Mouse (Mus musculus) neural tube, embryonic 11.5 days (tissue): ENCODE data around the gene Ninl. TPM values are rescaled to one million over a fixed set of nuclear protein-coding genes. Genes with fewer than 3 reads are reported as not detected.

Experiments used
- ATAC-seq: fragments of 200-750 bp; cut with Nextera tagmentation; 2 replicates; pipeline ENCODE4 v1.8.0; 2017; ENCODE audit warnings: moderate number of reproducible peaks, mild to moderate bottlenecking, moderate TSS enrichment, moderate library complexity; ENCODE audit not compliant: insufficient read depth, low FRiP score, low TSS enrichment
- DNase-seq: peaks from one replicate; pipeline ENCODE4 v3.0.0-alpha.2; 2015; ENCODE audit warnings: low spot score
- H3K27ac ChIP-seq: fragments of 300-500 bp; sonication (generic); 2 replicates; pipeline ENCODE4 v1.5.1; 2014; ENCODE audit warnings: low read depth, mild to moderate bottlenecking, low read length
- H3K27me3 ChIP-seq: fragments of 300-500 bp; sonication (generic); 2 replicates; pipeline ENCODE4 v1.6.1; 2014; ENCODE audit warnings: mild to moderate bottlenecking, low read length, mixed read lengths; ENCODE audit not compliant: control insufficient read depth, insufficient read depth
- H3K36me3 ChIP-seq: fragments of 300-500 bp; sonication (generic); 2 replicates; pipeline ENCODE4 v1.6.1; 2014; ENCODE audit warnings: mild to moderate bottlenecking, low read length, moderate library complexity, mixed read lengths; ENCODE audit not compliant: control insufficient read depth, insufficient read depth
- H3K4me1 ChIP-seq: fragments of 300-500 bp; sonication (generic); 2 replicates; pipeline ENCODE4 v1.6.1; 2014; ENCODE audit warnings: low read length, mixed read lengths; ENCODE audit not compliant: control insufficient read depth, insufficient read depth
- H3K4me2 ChIP-seq: fragments of 300-500 bp; sonication (generic); 2 replicates; pipeline ENCODE4 v1.6.1; 2014; ENCODE audit warnings: low read depth, mild to moderate bottlenecking, moderate library complexity
- H3K4me3 ChIP-seq: fragments of 300-500 bp; sonication (generic); 2 replicates; pipeline ENCODE4 v1.5.1; 2014; ENCODE audit warnings: low read depth, low read length
- H3K9ac ChIP-seq: fragments of 300-500 bp; sonication (generic); 2 replicates; pipeline ENCODE4 v1.6.1; 2014; ENCODE audit warnings: mild to moderate bottlenecking, low read length
- H3K9me3 ChIP-seq: fragments of 300-500 bp; sonication (generic); 2 replicates; pipeline ENCODE4 v1.6.1; 2016; ENCODE audit warnings: low read length; ENCODE audit not compliant: control insufficient read depth
- WGBS: fragments of 180-500 bp; shearing (Covaris S2); extraction: QIAGEN DNeasy Blood & Tissue Kit; methylation state at CpG from one replicate; pipeline ENCODE4 v1.1.7; 2014; 5-methylcytosine and 5-hydroxymethylcytosine counted together
- polyA plus RNA-seq: library from polyadenylated mRNA; unstranded; fragments of >200 nt; fragmentation: Nextera tagmentation; extraction: Ambion mirVana; gene quantifications from 2 replicates; pipeline ENCODE4 v1.2.1, GENCODE M21; 2014

Gene Ninl
- 12.2 and 14.2 TPM in 2 replicates for polyA plus RNA-seq

GRCm38 (mm10) chr2:151039232-151039695 lies at the start of gene Ninl, which contains the start of gene Nanp:
Gene Ninl (minus strand): TSS chr2:151039382.
Gene Nanp (minus strand): TSS chr2:151039398.
- Histone ChIP-seq H3K4me2 (peak within 1 kb of the TSS; percentile 76), H3K4me1 (peaks cover 5% of the 10 kb centered on the region; the same call in 1 of the 2 replicates), H3K9me3 (no peaks in the 10 kb centered on the region), H3K4me3 (peak within 1 kb of the TSS; percentile 88), H3K36me3 (no peaks in the 10 kb centered on the region), H3K27ac (peak within 1 kb of the TSS; percentile 68; the same call in 1 of the 2 replicates), H3K27me3 (no peaks in the 10 kb centered on the region), H3K9ac (peak within 1 kb of the TSS; percentile 97)
- ATAC-seq (peak; percentile 95), DNase-seq (peak; percentile 95)
- 1% methylated on average over 31 of the region's 34 CpGs for WGBS

DNA sequence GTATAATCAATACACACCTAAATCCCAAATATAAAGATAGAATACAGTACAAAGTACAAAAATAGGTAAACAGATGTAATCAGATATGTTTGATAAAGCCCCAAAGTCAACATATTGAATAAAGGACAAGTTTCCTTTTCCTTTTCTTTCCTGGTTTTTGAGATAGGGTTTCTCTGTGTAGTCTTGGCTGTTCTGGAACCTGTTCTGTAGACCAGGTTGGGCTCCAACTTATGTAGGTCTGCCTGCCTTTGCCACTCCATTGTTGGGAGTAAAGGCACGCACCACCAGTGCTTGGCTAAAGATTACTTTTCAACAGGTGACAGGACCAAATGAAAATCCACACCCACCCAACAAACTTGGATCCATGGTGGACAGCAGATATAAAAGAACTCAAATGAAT lies 17.5 kb upstream of the Ninl start:
- H3K27me3 ChIP-seq, result no peaks in the 10 kb centered on the region
- H3K9ac ChIP-seq, result no peak overlapping the region
- H3K9me3 ChIP-seq, result no peaks in the 10 kb centered on the region; the same call in 1 of the 2 replicates
- DNase-seq (no peak), ATAC-seq (no peak)
- H3K36me3 ChIP-seq, result no peaks in the 10 kb centered on the region
- H3K4me2 ChIP-seq, result no peak overlapping the region
- no peak overlapping the region for H3K27ac ChIP-seq
- no peaks in the 10 kb centered on the region for H3K4me1 ChIP-seq
- H3K4me3 ChIP-seq, result no peak overlapping the region
- 89% methylated on average over 1 of the region's 1 CpGs for WGBS

- ATAC-seq, result no peak
- 85% methylated on average over 1 of the region's 1 CpGs for WGBS
- Histone ChIP-seq H3K4me1 (peaks cover 5% of the 10 kb centered on the region; the same call in 1 of the 2 replicates), H3K9me3 (no peaks in the 10 kb centered on the region), H3K36me3 (no peaks in the 10 kb centered on the region), H3K27ac (no peak overlapping the region), H3K4me3 (no peak overlapping the region), H3K4me2 (no peak overlapping the region), H3K27me3 (no peaks in the 10 kb centered on the region), H3K9ac (no peak overlapping the region)
- no peak for DNase-seq
These were observed 1.2 kb upstream of the Ninl start for GRCm38 (mm10) chr2:151040411-151040810.

DNA sequence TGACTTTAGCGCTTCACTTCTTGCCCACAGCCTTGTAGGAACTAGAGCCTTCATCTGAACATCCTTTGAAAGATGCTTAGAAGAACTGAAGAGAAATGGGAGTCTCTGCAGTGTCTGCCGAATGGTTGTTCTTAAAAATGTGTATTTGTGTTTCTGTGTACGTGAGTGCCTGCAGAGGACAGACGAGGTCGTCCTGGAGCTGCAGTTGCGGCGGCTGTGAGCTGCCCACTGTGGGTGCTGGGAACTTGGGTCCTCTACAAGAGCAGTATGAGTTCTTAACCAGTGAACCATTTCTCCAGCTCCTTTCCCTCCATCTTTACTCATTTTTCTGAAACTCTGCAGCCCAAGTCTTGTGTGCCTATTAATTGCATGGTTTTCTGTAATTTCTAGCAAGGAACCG lies 544 bp upstream of the Ninl start:
- H3K4me3 ChIP-seq, result peak overlapping the region; percentile 88
- peaks cover 5% of the 10 kb centered on the region; the same call in 1 of the 2 replicates for H3K4me1 ChIP-seq
- peak overlapping the region; percentile 76 for H3K4me2 ChIP-seq
- WGBS, result 43% methylated on average over 8 of the region's 8 CpGs
- DNase-seq, result no peak
- H3K36me3 ChIP-seq, result no peaks in the 10 kb centered on the region
- ATAC-seq, result peak; percentile 22; the same call in 1 of the 2 replicates
- no peaks in the 10 kb centered on the region for H3K9me3 ChIP-seq
- H3K27ac ChIP-seq, result no peak overlapping the region
- peak overlapping the region; percentile 97 for H3K9ac ChIP-seq
- H3K27me3 ChIP-seq, result no peaks in the 10 kb centered on the region

DNA sequence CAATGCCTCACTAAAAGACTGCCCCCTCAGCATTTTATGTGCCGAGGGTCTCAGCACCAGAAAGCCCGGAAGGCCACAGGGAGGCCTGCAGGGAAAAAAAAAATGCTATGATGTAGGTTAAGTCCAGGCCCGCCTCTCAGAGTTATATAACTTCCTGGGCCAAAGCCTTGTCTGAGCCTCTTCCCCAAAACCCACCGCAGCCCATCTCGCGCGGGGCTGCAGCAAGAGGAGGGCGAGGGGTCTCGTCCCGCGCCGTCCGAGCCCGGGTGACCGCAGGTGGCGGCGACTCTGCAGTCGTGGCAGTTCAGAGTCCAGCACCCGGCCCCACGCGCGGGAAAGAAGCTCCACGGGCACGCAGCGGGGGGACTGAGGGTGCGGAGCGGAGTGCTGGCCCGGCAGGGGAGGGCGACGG lies 365 bp downstream of the Ninl start:
- ATAC-seq, result peak; percentile 70; the same call in 1 of the 2 replicates
- DNase-seq, result peak; percentile 57
- Histone ChIP-seq H3K4me3 (peak overlapping the region; percentile 88), H3K36me3 (no peaks in the 10 kb centered on the region), H3K27ac (peak overlapping the region; percentile 68; the same call in 1 of the 2 replicates), H3K27me3 (no peaks in the 10 kb centered on the region), H3K4me1 (peaks cover 5% of the 10 kb centered on the region; the same call in 1 of the 2 replicates), H3K9ac (peak overlapping the region; percentile 97), H3K9me3 (no peaks in the 10 kb centered on the region), H3K4me2 (peak overlapping the region; percentile 76)
- 0% methylated on average over 30 of the region's 30 CpGs for WGBS

DNA sequence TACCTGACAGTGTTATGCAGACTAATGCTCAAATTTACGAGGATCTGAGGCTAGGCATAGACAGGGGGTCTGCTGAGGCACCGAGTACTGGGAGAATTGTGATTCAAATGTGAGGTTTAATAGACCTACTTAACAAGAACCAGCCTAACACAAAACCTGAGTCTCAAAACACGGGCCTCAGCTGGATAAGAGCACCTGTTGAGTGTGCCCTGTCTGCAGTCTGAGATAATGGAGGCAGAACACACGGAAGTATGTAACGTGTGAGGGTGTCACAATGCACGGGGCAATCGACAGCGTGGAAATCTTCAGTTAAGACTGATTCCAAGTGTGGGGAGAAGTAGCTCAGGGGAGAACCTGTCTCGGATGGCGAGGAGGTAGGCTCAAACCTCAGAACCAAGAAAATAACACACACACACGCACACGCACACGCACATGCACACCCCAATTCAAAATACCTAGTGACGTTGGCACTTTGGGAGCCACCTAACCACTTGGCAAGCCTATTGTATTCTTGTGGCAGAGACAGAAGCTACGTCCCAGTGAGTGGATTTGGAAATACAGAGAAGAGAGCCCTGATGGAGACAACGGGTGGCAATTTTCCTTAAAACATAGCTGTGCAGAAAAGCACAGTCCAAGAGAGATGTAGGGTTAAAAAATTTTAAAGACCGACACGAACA lies 1.2 kb downstream of the Ninl start:
- no peak overlapping the region for H3K27ac ChIP-seq
- DNase-seq, result peak; percentile 18
- 67% methylated on average over 18 of the region's 18 CpGs for WGBS
- peak overlapping the region; percentile 88 for H3K4me3 ChIP-seq
- H3K4me2 ChIP-seq, result peak overlapping the region; percentile 76
- no peaks in the 10 kb centered on the region for H3K27me3 ChIP-seq
- peak overlapping the region; percentile 97 for H3K9ac ChIP-seq
- peaks cover 5% of the 10 kb centered on the region; the same call in 1 of the 2 replicates for H3K4me1 ChIP-seq
- no peaks in the 10 kb centered on the region for H3K36me3 ChIP-seq
- no peak for ATAC-seq
- no peaks in the 10 kb centered on the region for H3K9me3 ChIP-seq

GRCm38 (mm10) chr2:151037292-151037691 lies 1.9 kb downstream of the Ninl start:
- H3K4me3 ChIP-seq, result no peak overlapping the region
- no peaks in the 10 kb centered on the region for H3K27me3 ChIP-seq
- peaks cover 5% of the 10 kb centered on the region; the same call in 1 of the 2 replicates for H3K4me1 ChIP-seq
- DNase-seq (no peak), ATAC-seq (no peak)
- no peak overlapping the region; the same call in 1 of the 2 replicates for H3K4me2 ChIP-seq
- no peaks in the 10 kb centered on the region for H3K9me3 ChIP-seq
- H3K36me3 ChIP-seq, result no peaks in the 10 kb centered on the region
- no peak overlapping the region for H3K9ac ChIP-seq
- no peak overlapping the region for H3K27ac ChIP-seq
- 96% methylated on average over 1 of the region's 1 CpGs for WGBS

GRCm38 (mm10) chr2:151036721-151037120 lies 2.5 kb downstream of the Ninl start:
- DNase-seq, result no peak
- H3K4me2 ChIP-seq, result no peak overlapping the region
- no peaks in the 10 kb centered on the region for H3K27me3 ChIP-seq
- no peaks in the 10 kb centered on the region for H3K9me3 ChIP-seq
- H3K4me3 ChIP-seq, result no peak overlapping the region
- no peak overlapping the region for H3K9ac ChIP-seq
- 93% methylated on average over 2 of the region's 2 CpGs for WGBS
- ATAC-seq, result no peak
- H3K4me1 ChIP-seq, result peaks cover 5% of the 10 kb centered on the region; the same call in 1 of the 2 replicates
- H3K27ac ChIP-seq, result no peak overlapping the region
- H3K36me3 ChIP-seq, result no peaks in the 10 kb centered on the region

- no peaks in the 10 kb centered on the region for H3K27me3 ChIP-seq
- no peak overlapping the region for H3K4me3 ChIP-seq
- H3K27ac ChIP-seq, result no peak overlapping the region
- peaks cover 5% of the 10 kb centered on the region; the same call in 1 of the 2 replicates for H3K4me1 ChIP-seq
- ATAC-seq, result no peak
- no peaks in the 10 kb centered on the region for H3K36me3 ChIP-seq
- H3K9me3 ChIP-seq, result no peaks in the 10 kb centered on the region
- no peak overlapping the region for H3K4me2 ChIP-seq
- no peak for DNase-seq
- WGBS, result 91% methylated on average over 3 of the region's 3 CpGs
- H3K9ac ChIP-seq, result no peak overlapping the region
These were observed 4.7 kb downstream of the Ninl start for GRCm38 (mm10) chr2:151034435-151034834.
